Mouse (Mus musculus): Measurements from ENCODE around the gene Sptb.

DNA sequence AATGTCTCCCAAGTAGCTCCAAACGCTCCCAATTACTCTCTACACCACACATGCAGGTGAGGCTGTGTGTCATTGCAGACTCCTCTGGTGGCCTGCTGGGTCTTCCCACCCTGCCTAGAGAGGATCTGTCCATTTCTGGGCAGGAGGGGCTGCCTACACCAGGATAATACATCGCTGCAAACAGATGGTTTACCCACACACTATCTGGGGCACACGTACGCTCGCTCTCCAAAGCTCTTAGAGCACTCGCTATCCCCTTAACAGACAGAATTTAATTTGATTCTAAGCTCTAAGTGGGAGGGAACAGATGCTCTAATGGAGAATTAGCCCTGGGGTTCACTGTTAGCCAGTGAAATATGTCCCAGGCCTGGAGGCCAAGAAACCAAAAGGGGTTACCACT, 87.0 kb downstream of the Sptb start:
- no peak for TF ChIP-seq CTCF (IDR thresholded peaks at IDR 0.05; ENCODE audit: borderline replicate concordance, insufficient read depth, low read depth, low read length)
- no peak for TF ChIP-seq POLR2A (IDR thresholded peaks at IDR 0.05; ENCODE audit: borderline replicate concordance, insufficient read depth, low read length)

All from cerebellum, adult 2 months (tissue).